Mouse (Mus musculus) testis, postnatal 14 days (tissue): ENCODE results near the gene Socs3.

Experiments used
- DNase-seq: peaks from one replicate; pipeline ENCODE4 v3.0.0; 2021; ENCODE audit warnings: low spot score

Socs3 gene

GRCm38 (mm10) chr11:117969945-117970872 lies at the start of gene Socs3:
Socs3 (minus strand) TSS chr11:117970047.
- peak; percentile 76 for DNase-seq

- DNase-seq: no peak
Observed at GRCm38 (mm10) chr11:118018328-118018727, 48.5 kb upstream of the Socs3 start.

GRCm38 (mm10) chr11:118015381-118016145 lies 45.7 kb upstream of the Socs3 start:
- no peak for DNase-seq

- no peak for DNase-seq
Observed at GRCm38 (mm10) chr11:118014391-118014995, 44.6 kb upstream of the Socs3 start.

- no peak for DNase-seq
Observed at GRCm38 (mm10) chr11:118013339-118013738, 43.5 kb upstream of the Socs3 start.

GRCm38 (mm10) chr11:118012595-118012994 lies 42.7 kb upstream of the Socs3 start:
- no peak for DNase-seq

- DNase-seq: no peak
Observed at GRCm38 (mm10) chr11:118009865-118010571, 40.2 kb upstream of the Socs3 start.

GRCm38 (mm10) chr11:118008843-118009242 lies 39.0 kb upstream of the Socs3 start:
- DNase-seq: no peak

GRCm38 (mm10) chr11:118008144-118008805 lies 38.4 kb upstream of the Socs3 start:
- no peak for DNase-seq

- no peak for DNase-seq
Observed at GRCm38 (mm10) chr11:118007460-118008143, 37.8 kb upstream of the Socs3 start.

- no peak for DNase-seq
Observed at GRCm38 (mm10) chr11:118004217-118004616, 34.4 kb upstream of the Socs3 start.

GRCm38 (mm10) chr11:118003718-118004117 lies 33.9 kb upstream of the Socs3 start:
- DNase-seq: no peak

- no peak for DNase-seq
Observed at GRCm38 (mm10) chr11:118003176-118003575, 33.3 kb upstream of the Socs3 start.

- no peak for DNase-seq
Observed at GRCm38 (mm10) chr11:118000565-118001215, 30.8 kb upstream of the Socs3 start.

- no peak for DNase-seq
Observed at GRCm38 (mm10) chr11:118000083-118000482, 30.2 kb upstream of the Socs3 start.

- DNase-seq: no peak
Observed at GRCm38 (mm10) chr11:117999260-117999934, 29.6 kb upstream of the Socs3 start.

- no peak for DNase-seq
Observed at GRCm38 (mm10) chr11:117998356-117998755, 28.5 kb upstream of the Socs3 start.

- DNase-seq: no peak
Observed at GRCm38 (mm10) chr11:117997085-117997484, 27.2 kb upstream of the Socs3 start.

- DNase-seq: no peak
Observed at GRCm38 (mm10) chr11:117996066-117996465, 26.2 kb upstream of the Socs3 start.

- DNase-seq: no peak
Observed at GRCm38 (mm10) chr11:117995661-117996060, 25.8 kb upstream of the Socs3 start.
